Mouse (Mus musculus) heart, adult 11 months (tissue): Measurements from ENCODE around the gene Lnx2.
A peak's percentile ranks its signal among the peaks of the same experiment; 100 is the strongest.

ENCODE experiments used
- DNase-seq: peaks from one replicate; pipeline ENCODE4 v3.0.0; 2022

Lnx2 gene

GRCm38 (mm10) chr5:147076799-147077165, 396 bp upstream of the Lnx2 start, which contains the start of gene Polr1d:
Gene Polr1d, plus strand, starts transcription at chr5:147077050.
- DNase-seq = no peak

GRCm38 (mm10) chr5:147075103-147076025, 1.0 kb downstream of the Lnx2 start:
- DNase-seq = peak; percentile 91

- no peak for DNase-seq
These were observed 2.6 kb downstream of the Lnx2 start for GRCm38 (mm10) chr5:147073805-147074204.

GRCm38 (mm10) chr5:147071886-147072285, 4.5 kb downstream of the Lnx2 start:
- no peak for DNase-seq

GRCm38 (mm10) chr5:147070791-147071516, 5.4 kb downstream of the Lnx2 start:
- peak; percentile 94 for DNase-seq

GRCm38 (mm10) chr5:147068876-147069275, 7.5 kb downstream of the Lnx2 start:
- peak; percentile 89 for DNase-seq

GRCm38 (mm10) chr5:147066965-147067364, 9.4 kb downstream of the Lnx2 start:
- no peak for DNase-seq

GRCm38 (mm10) chr5:147066129-147066528, 10.3 kb downstream of the Lnx2 start:
- DNase-seq = no peak

GRCm38 (mm10) chr5:147063215-147063661, 13.1 kb downstream of the Lnx2 start:
- no peak for DNase-seq

GRCm38 (mm10) chr5:147060024-147060423, 16.4 kb downstream of the Lnx2 start:
- DNase-seq = peak; percentile 89

GRCm38 (mm10) chr5:147059319-147059718, 17.1 kb downstream of the Lnx2 start:
- peak; percentile 90 for DNase-seq

GRCm38 (mm10) chr5:147058661-147059060, 17.7 kb downstream of the Lnx2 start:
- no peak for DNase-seq

GRCm38 (mm10) chr5:147057626-147058414, 18.6 kb downstream of the Lnx2 start:
- DNase-seq = no peak

- DNase-seq = peak; percentile 83
These were observed 19.6 kb downstream of the Lnx2 start for GRCm38 (mm10) chr5:147056712-147057290.

- DNase-seq = peak; percentile 82
These were observed 20.7 kb downstream of the Lnx2 start for GRCm38 (mm10) chr5:147055572-147056245.

GRCm38 (mm10) chr5:147054747-147055270, 21.6 kb downstream of the Lnx2 start:
- DNase-seq = no peak

GRCm38 (mm10) chr5:147054328-147054727, 22.1 kb downstream of the Lnx2 start:
- peak; percentile 88 for DNase-seq

GRCm38 (mm10) chr5:147053481-147053880, 22.9 kb downstream of the Lnx2 start:
- DNase-seq = no peak

- DNase-seq = no peak
These were observed 23.3 kb downstream of the Lnx2 start for GRCm38 (mm10) chr5:147053071-147053470.

- DNase-seq = peak; percentile 87
These were observed 24.2 kb downstream of the Lnx2 start for GRCm38 (mm10) chr5:147052309-147052558.

- DNase-seq = no peak
These were observed 24.7 kb downstream of the Lnx2 start for GRCm38 (mm10) chr5:147051500-147052308.
